Mouse (Mus musculus) telencephalon, adult 2 months (tissue): ENCODE measurements around the gene Slc35f2.

ENCODE experiments used
- DNase-seq: peaks from one replicate; pipeline ENCODE4 v3.0.0-alpha.2; 2011; ENCODE audit warnings: low read depth, low spot score

Slc35f2 gene

DNA sequence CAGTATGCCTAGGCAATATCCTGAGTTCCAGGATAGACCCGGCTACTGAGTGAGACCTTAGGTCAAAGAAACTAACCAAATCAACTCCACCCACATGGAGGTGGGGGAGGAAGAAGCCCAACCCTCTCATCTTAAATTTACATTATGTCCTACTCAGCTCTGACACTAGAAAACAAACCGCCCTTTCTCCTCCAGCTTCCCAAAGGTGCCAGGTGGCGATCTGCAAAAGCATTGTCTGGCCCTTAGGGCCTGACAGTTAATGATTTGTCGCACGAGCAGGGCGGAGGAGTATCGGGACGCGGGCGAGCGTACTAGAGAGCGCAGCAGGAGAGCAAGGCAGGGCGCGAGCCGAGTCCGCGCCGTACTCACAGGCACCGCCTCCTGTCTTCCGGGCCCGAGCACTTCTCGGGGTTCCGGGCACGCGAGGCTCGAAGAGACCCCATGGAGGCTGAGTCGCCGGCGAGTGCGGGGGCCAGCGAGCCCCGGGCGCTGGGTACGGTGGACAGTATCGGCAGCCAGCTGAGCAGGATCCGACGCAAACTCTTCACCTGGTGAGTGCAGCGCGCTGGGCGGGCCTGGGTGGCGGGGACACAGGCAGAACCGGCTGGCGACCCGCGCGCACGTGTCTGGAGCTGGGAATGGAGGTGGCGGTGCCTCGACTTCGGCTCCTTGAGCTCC is at the start of gene Slc35f2:
Gene Slc35f2 (plus strand): TSS at position 195 of the 678 bp plus-strand sequence.
- no peak for DNase-seq

GRCm38 (mm10) chr9:53740829-53741404 is 30.4 kb upstream of the Slc35f2 start:
- no peak for DNase-seq

- no peak for DNase-seq
Observed at GRCm38 (mm10) chr9:53750411-53750810, 20.9 kb upstream of the Slc35f2 start.

DNA sequence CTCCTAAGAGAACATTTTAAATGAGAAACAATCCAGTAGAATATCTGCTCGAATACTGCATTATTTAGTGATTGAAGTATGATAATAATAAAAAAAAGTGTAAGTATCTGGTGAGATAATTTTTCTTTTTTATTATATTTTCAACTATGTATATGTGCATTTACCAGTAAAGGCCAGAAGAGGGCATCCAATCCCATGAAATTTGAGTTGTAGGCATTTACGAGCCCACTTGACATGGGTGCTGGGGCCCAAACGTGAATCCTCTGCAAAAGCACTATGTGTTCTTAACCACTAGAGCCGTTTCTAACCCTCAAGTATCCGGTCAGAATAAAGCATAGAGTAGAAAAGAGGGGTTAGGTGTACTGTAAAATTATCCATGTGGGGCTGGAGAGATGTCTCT is 20.4 kb upstream of the Slc35f2 start:
- DNase-seq, result no peak

DNA sequence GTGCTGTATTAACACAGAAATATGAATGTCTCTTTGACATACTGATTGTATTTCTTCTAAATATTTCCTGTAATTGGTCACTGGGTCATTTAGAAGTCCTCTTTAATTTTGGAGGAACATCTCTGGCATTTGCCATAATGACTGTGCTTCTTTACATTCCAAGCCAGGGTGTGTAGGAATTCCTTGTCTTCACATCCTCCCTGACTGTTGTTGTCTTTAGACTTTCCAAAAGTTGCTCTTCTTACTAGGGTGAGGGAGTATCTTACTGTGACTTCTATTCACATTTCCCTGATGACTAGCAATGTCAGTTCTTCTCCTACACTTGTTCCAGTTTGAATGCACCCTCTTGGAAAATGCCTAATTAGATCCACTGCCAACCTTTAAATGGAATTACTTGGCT is 16.5 kb upstream of the Slc35f2 start:
- DNase-seq, result no peak

DNA sequence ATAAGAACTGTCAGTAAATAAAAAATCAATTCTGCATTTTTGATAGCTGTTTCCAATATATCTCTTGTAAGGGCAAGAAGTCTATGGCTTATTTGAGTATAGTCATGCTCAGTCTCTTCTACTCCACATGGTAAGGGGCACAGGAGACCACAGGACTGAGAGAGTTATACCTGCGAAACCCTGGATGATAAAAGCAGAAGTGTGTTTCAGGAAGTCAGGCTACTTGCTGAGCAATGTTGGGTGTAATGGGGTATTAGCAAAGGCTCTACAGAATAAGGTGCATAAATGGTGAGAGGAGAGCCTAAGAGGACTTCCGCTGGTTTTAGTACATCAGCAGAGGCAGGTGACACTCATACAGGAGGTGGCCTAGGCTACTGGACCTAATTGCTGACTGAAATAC is 13.2 kb upstream of the Slc35f2 start:
- no peak for DNase-seq

- no peak for DNase-seq
Observed at GRCm38 (mm10) chr9:53764697-53765096, 6.6 kb upstream of the Slc35f2 start.

DNA sequence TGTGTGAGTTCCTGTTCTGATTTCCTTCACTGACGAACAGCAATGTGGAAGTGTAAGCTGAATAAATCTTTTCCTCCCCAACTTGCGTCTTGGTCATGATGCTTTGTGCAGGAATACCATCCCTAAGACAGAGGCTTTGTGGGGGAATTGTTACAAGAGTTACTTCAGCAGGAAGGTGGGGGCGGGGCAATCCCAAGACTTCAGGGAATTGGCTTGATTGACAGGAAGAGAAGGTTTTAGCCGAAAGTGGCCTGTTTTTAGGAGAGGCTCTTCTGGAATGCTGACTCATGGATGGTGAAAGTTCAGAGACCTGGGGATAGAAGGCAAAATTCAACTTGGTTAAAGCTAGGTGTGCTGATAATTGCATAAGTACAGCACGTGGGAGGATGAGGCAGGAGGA is 2.9 kb upstream of the Slc35f2 start:
- DNase-seq, result no peak

DNA sequence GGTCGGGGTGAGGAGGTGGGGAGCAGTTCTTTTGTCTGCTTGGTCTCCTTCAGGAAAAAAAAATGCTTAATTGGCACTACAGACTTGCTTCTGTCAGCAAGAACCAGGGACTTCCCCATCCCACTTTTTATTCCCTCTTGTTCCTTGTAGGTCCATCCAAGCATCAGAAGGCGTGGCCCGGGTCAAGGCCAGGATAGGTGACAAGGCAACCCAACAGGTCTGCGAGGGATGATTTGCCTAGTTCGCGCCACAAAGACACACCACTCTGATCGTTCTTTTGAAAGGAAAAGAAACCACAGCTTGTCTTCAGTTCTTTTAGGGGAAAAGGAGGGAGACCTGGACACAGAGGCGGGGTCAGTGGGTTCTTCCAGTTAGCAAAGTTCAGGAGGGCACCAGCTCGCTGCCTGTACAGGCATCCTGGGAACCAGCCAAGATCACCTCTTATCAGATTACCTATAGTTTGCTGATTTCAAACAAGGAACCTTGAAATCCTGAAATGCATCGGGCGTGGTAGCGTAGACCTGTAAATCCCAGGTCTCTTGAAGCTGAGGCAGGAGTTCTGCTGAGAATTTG is 481 bp upstream of the Slc35f2 start:
- DNase-seq, result no peak

DNA sequence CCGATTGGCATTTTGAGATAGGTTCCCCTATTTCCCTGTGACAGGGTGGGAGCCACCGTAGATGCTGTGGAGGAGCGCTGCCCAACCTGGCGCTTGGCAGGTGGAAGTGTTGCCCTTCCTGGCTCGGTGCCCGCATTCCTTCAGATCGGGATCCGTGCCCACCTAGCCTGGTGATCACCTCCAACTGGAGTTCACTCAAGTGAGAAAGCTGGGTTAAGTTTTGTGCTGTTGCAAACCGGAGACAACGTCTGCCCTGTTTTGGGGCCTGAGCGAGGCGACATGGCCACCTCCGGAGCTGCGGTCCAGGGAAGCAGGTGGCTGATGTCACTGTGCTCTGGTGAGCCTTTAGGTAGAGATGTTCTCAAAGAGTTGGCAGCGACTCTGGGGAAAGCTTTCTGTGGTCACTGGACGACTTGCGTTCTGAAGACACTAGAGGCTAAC is 803 bp downstream of the Slc35f2 start:
- no peak for DNase-seq

GRCm38 (mm10) chr9:53775511-53775910 is 4.2 kb downstream of the Slc35f2 start:
- no peak for DNase-seq

- no peak for DNase-seq
Observed at GRCm38 (mm10) chr9:53786561-53787407, 15.4 kb downstream of the Slc35f2 start.

DNA sequence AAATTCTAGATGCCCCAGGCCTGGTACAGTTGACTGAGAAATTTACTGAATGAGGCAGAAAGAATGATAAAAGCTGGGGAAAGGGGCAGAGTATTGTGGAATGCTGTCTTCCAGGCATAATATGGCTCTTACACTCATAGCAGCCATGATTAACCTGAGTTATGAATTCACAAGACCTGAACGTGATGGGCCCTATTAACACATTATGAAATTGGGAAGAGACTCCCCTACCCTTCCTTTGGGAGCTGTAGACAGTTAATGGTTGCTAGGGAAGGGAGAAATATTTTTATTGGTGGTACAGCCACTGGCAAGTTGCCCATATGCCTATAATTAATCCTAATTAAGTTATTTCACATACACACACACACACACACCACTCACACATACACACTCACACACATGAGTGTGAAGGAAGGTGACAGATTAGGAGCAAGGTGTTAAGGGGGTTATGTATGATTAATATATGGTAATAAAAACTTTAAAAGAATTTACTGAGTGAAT is 22.5 kb downstream of the Slc35f2 start:
- DNase-seq, result no peak

DNA sequence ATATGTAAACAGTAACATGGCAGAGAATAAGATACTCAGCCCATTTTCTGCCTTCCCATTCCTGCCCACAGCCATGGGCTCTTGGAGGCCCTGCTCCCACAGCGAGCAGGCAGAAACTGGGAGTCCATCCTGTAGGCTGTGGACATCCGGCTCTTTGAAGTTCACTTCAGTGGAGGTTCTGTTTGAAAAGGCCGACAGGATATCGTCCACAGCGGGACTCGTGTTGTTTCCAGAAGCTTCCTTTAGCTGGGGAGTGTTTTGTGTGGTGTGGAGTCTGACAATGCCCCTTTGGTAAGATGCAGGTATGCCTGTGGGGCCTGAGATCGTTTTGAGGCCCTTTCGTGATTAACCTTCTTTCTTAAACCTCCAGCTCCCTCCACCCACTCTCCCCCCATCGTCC is 23.2 kb downstream of the Slc35f2 start:
- no peak for DNase-seq

DNA sequence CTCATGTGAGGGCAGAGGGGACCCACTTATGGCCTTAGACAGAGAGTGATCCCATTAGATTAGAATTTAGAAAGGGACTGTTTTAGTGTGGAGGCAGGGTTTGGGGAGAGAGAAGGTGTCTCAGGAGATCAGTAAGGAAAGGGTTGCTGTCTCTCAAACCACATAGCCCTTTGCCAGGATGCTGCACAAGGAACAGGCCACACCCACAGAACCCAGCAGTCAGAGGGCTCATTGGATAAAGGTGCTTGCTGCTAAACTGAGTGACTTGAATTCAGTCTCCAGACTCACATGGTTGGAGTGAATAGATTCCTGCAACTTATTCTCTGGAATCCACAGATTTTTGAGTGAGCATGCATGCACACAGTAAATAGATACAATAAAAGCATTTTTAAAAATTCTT is 24.0 kb downstream of the Slc35f2 start:
- DNase-seq, result no peak

DNA sequence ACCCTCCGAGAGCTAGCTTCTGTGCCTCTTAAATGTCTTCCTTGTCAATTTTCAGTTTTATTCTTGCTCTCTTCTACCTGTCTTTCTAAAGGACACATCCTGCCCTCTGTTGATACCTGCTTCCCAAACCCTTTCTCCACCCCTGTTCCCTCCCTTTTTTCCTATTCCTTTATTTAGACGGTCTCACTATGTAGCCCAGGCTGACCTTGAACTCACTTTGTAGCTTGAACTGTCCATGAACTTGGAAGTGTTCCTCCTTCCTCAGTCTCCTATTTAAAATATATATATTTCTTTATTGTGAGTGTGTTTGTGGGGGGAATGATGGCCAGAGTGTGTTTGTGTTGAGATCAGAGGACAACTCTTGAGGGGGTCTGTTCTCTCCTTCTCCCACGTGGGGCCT is 25.0 kb downstream of the Slc35f2 start:
- no peak for DNase-seq

- no peak for DNase-seq
Observed at GRCm38 (mm10) chr9:53797141-53797540, 25.8 kb downstream of the Slc35f2 start.

DNA sequence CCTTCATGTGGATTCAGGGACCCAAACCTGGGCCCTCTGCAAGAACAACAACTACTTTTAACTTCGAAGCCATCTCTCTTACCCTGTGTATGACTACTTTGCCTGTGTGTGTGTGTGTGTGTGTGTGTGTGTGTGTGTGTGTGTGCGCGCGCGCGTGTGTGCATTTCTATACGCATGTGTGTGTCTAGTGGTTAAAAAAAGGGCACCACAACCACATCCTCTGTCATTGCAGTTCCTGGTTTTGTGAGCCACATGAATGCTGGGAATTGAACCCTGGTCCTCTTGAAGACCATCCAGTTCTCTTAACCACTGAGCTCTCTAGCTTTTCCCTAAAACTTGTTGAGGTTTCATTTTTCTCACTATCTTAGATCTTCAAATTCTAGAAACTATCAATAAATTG is 31.6 kb downstream of the Slc35f2 start:
- no peak for DNase-seq

DNA sequence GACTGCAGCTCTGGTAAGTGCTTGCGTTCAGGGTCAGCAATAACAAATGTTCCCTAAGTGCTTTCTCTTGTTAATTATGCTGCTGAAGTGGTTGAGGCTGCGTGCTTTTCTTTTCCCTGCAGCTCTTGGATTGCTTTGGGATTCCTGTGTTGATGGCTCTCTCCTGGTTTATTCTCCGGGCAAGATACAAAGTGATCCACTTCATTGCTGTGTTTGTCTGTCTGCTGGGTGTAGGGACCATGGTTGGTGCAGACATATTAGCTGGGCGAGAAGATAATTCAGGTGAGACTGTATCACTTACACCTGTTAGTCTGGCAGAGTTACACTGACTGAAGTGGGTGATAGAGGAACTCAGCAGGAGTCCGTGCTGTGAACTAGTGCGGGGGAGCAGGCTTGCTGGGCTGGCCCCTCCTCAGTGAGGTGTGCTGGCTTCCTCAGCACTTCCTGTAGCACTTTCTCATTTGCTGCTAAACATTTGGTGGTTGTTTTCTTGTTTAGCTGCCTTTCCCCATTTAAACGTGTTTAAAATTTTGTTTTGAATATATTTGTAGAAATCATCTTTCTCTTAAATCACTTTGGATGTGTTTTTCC is 35.3 kb downstream of the Slc35f2 start:
- DNase-seq, result no peak

DNA sequence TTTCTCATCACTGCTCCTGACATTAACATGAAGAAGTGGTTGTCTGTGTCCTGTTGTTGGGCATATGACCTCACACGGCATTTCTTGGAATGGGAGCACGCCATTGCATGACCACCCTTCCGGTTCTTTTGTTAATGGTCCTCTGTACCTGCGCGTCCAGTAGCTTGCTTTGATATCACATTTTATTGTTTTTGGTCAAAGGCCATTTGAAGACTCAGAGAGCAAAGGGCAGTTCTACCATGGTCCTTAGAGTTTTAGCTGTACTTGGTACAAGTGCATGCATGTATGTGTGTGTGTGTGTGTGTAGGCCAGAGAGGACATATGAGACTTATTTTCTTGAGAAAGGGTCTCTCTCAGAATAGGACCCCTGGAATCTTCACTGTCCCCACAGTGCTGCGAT is 42.1 kb downstream of the Slc35f2 start:
- DNase-seq, result no peak

DNA sequence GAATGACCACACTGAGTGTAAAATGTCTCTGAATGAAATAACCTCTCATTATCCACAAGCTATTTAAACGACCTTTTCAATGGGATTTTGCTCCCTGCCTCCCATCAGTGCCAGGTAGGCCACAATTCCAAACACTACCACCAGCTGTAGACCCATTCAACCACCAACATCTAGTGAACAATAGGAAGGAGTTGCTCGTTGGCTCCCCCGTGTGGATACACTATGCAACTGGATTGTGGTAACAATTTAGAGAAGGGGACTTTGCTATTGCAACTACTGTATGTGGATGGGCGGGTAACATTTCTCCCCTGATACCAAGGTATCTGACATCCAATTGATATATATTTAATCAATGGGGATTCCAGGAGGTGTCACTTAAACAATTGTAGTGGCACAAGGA is 47.4 kb downstream of the Slc35f2 start:
- DNase-seq, result no peak

DNA sequence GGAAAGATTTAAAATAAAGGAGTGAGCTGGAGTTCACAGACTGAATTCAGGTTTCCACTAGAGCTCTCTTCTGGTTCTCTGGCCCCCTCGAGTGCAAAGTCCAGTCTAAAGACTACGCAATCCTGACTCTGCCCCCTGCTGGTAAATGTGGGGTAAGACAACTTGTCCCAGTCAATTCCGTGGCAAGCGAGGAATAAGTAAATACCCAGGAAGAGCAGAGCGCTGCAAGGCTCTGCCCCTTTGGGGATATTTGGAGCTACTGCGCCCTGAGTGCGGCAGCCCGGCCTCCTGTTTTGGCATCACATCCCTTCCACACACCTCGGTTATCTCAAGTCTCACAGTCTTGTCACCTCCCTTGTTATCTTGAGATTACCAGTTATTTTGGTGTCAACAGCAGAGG is 54.0 kb downstream of the Slc35f2 start:
- DNase-seq, result peak; percentile 9
